Mouse (Mus musculus): ENCODE measurements at regions not wholly inside any gene's neighbourhood (a gene's known extent, or its start where the extent isn't known, plus 50 kb on each side); places are given as distances from the start of the nearest gene placed in this dataset.

GRCm38 (mm10) chr1:121136284-121136683, 196.1 kb downstream of the Insig2 start:
- TF ChIP-seq POLR2A (IDR thresholded peaks at IDR 0.05; ENCODE audit: extremely low read depth, insufficient read depth, low read length) (no peak), CTCF (IDR thresholded peaks at IDR 0.05; ENCODE audit: extremely low read depth, insufficient read depth, low read length) (no peak)

All from cortical plate, adult 2 months (tissue).